Mouse (Mus musculus) adrenal gland, postnatal 4 days (tissue): Measurements from ENCODE around the gene Acsf3. TPM values are rescaled to one million over a fixed set of nuclear protein-coding genes. Genes with fewer than 3 reads are reported as not detected.

ENCODE experiments used
- DNase-seq, 2 experiments: peaks; one replicate each; pipeline ENCODE4 v3.0.0; 2021 to 2022; ENCODE audit warnings: low spot score in 2 of 2, mixed read lengths in 2 of 2
- total RNA-seq, 2 experiments: library from RNA; stranded (reverse); gene quantifications; 2 replicates each; pipeline ENCODE4 v1.2.3; 2021

Acsf3 gene
- total RNA-seq, 2 experiments from 2014 or later: 34.0 to 35.8 TPM

- no peak for DNase-seq
These were observed 74.0 kb downstream of the Acsf3 start for GRCm38 (mm10) chr8:122849152-122849910.

GRCm38 (mm10) chr8:122850641-122851240 is 75.5 kb downstream of the Acsf3 start:
- no peak for DNase-seq

- DNase-seq: no peak
These were observed 76.6 kb downstream of the Acsf3 start for GRCm38 (mm10) chr8:122851692-122852545.

- DNase-seq: no peak
These were observed 77.2 kb downstream of the Acsf3 start for GRCm38 (mm10) chr8:122852546-122852905.

- DNase-seq: no peak
These were observed 78.1 kb downstream of the Acsf3 start for GRCm38 (mm10) chr8:122853340-122853771.

- DNase-seq: no peak
These were observed 79.1 kb downstream of the Acsf3 start for GRCm38 (mm10) chr8:122854388-122854787.

GRCm38 (mm10) chr8:122855123-122855522 is 79.8 kb downstream of the Acsf3 start:
- DNase-seq: no peak

GRCm38 (mm10) chr8:122856288-122856687 is 81.0 kb downstream of the Acsf3 start:
- DNase-seq: no peak

- DNase-seq: no peak
These were observed 84.6 kb downstream of the Acsf3 start for GRCm38 (mm10) chr8:122859843-122860242.

GRCm38 (mm10) chr8:122864719-122865129 is 89.4 kb downstream of the Acsf3 start:
- DNase-seq: no peak

- no peak for DNase-seq
These were observed 90.2 kb downstream of the Acsf3 start for GRCm38 (mm10) chr8:122865441-122865840.

- no peak for DNase-seq
These were observed 90.9 kb downstream of the Acsf3 start for GRCm38 (mm10) chr8:122866231-122866630.

Other genes with a start within 250 kb of the Acsf3 start
- 10 to 100 TPM; 49.0 to 52.1 TPM for gene Piezo1, start 224.2 kb upstream of the Acsf3 start, total RNA-seq
- gene Cdt1, start 207.5 kb upstream of the Acsf3 start, total RNA-seq: 10 to 100 TPM; 33.2 to 36.6 TPM
- gene Aprt, start 198.6 kb upstream of the Acsf3 start, total RNA-seq: 10 to 100 TPM; 93.4 to 98.6 TPM
- gene Galns, start 164.0 kb upstream of the Acsf3 start, total RNA-seq: 10 to 100 TPM; 11.9 to 13.9 TPM
- 10 to 100 TPM; 51.5 to 51.8 TPM for gene Trappc2l, start 163.8 kb upstream of the Acsf3 start, total RNA-seq
- gene Pabpn1l, start 152.7 kb upstream of the Acsf3 start, total RNA-seq: not detected
- 10 to 100 TPM; 11.3 to 12.0 TPM for gene Cbfa2t3, start 76.4 kb upstream of the Acsf3 start, total RNA-seq
- 1 to 10 TPM in 1 of 2 experiments, under 1 TPM in 1; 0.62 to 1.8 TPM for gene Cdh15, start 72.5 kb downstream of the Acsf3 start, total RNA-seq